ENCODE assay signal across 21 mouse cellular contexts in the genomic region with DNA sequence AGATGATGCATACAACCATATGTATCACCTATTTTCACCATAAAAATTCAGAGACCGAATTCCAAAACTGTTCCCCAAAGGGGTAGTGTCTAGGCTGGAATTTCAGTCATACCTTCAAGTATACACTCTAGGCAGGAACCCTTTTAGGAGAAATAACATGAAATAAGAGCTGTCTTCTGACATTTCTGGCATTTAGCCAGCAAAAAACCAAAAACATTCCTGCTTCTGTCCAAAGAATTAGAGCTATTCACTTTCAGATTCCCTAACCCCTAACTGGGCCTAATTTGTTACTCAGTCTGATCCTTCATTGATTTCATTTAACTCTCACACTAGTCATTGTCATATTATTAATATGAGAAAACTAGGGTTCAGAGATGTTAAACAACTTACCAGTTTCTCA.
"Had no signal": no experiment of that assay in that cellular context is flagged by ENCODE, and none has a peak within 500 bp of the region (broad histone marks: within the 10 kb centered on the region; RNA-seq: fewer than 3 reads in every experiment).

No protein-coding gene starts in this region.

- H3K4me3 ChIP-seq: lung, embryonic 15.5 days; megakaryocyte, embryonic 14.5 days; midbrain, embryonic 13.5 days; midbrain, embryonic 15.5 days; myocyte; neural tube, embryonic 13.5 days; neural tube, embryonic 15.5 days had no signal

- H3K9me3 ChIP-seq: neural tube, embryonic 15.5 days had no signal

- H3K27ac ChIP-seq: lung, embryonic 15.5 days; macrophage; midbrain, embryonic 13.5 days; midbrain, embryonic 15.5 days; neural tube, embryonic 13.5 days; neural tube, embryonic 15.5 days had no signal

- H3K27me3 ChIP-seq: lung, embryonic 15.5 days; megakaryocyte, embryonic 14.5 days; midbrain, embryonic 13.5 days; midbrain, embryonic 15.5 days; neural tube, embryonic 13.5 days; neural tube, embryonic 15.5 days had no signal

- H3K36me3 ChIP-seq: lung, embryonic 15.5 days; midbrain, embryonic 13.5 days; midbrain, embryonic 15.5 days; neural tube, embryonic 13.5 days; neural tube, embryonic 15.5 days had no signal

- H3K4me1 ChIP-seq: lung, embryonic 15.5 days; megakaryocyte, embryonic 14.5 days; midbrain, embryonic 13.5 days; midbrain, embryonic 15.5 days; neural tube, embryonic 13.5 days; neural tube, embryonic 15.5 days had no signal

- ATAC-seq: lung, postnatal 0 days; midbrain, embryonic 13.5 days; midbrain, embryonic 15.5 days had no signal

- H3K4me2 ChIP-seq: lung, embryonic 15.5 days; midbrain, embryonic 11.5 days; midbrain, embryonic 13.5 days; midbrain, embryonic 15.5 days; neural tube, embryonic 13.5 days; neural tube, embryonic 15.5 days had no signal

- H3K9ac ChIP-seq: lung, embryonic 15.5 days; midbrain, embryonic 13.5 days; midbrain, embryonic 15.5 days; neural tube, embryonic 13.5 days; neural tube, embryonic 15.5 days had no signal

- DNase-seq: lung, adult 2 months; lung, postnatal 14 days; lung, postnatal 36 days; retina, postnatal 1 day; right cerebral cortex, adult 18-20 months; right cerebral cortex, postnatal 25 days; right cerebral cortex, postnatal 4 days; spleen, adult 18-20 months; thymus, adult 18-20 months; thymus, postnatal 14 days; thymus, postnatal 36 days had no signal
